Mouse (Mus musculus) telencephalon, adult 2 months (tissue): ENCODE data around the gene Prrx2.

Experiments
- DNase-seq: peaks from one replicate; pipeline ENCODE4 v3.0.0-alpha.2; 2011; ENCODE audit warnings: low read depth, low spot score

Gene Prrx2

DNA sequence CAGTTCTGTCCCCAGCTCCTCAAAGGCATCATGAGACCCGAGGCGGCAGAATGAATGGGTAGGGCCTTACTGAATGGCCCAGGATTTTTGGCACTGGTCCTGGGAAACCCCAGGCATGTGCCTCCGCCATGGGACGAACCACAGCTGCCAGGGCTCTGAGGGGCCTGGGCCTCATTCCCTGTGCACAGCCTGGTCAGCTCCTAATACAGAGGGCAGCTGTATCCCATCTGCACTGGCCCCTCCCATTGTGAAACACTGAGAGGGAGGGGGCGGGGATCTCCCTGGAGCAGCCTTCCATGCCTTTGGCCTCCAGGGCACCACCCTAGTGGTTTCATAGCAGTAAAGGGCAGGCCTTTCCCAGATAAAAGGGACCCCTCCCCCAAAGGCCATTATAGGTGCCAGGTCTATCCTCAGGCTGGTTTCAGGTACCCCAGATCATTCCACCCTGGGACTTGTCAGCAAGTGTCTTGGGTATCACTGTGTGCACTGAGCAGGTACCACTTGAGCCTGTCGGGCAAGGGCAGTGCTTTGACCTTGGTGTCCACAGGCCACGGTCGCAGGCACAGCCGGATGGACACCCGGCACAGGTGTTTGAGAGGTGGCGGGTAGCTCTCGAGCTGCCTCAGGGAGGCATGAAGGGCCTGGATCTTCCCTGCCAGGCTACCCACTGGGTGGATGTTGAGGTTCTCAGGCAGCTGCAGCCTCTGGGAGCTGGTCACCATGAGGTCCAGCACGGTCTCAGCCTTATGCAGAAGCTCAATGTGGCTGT lies 11.2 kb upstream of the Prrx2 start:
- no peak for DNase-seq

- peak; percentile 34 for DNase-seq
Observed at GRCm38 (mm10) chr2:30826825-30827748, 7.7 kb upstream of the Prrx2 start.

- DNase-seq: peak; percentile 83
Observed at GRCm38 (mm10) chr2:30827749-30828475, 6.9 kb upstream of the Prrx2 start.

- DNase-seq: no peak
Observed at GRCm38 (mm10) chr2:30829315-30829714, 5.5 kb upstream of the Prrx2 start.

DNA sequence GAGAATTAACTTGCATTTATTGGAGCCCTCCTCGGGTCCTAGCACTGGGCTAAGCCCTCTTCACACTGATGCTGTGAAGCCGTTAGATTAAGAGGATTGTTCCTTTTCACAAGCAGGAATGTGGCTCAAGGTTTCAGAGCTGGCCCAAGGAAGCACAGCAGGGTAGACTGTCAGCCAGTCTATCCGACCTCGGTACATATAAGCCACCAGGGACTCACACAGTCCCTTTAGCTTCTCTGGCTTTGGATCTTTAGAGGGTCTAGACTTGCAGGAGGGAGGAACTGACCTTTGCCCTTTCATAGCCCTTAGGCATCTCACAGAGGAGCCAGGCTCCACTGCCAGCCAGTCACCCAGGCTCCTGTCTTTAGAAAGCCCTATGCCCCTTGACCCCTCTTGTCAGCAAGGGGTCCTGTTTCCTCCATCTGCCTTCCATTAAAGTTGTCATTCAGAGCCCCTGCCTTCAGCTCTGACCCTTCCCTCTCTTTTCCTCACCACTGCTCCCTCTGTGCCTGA lies 4.4 kb upstream of the Prrx2 start, which contains the start of gene Asb6:
Asb6 (minus strand) TSS at position 51 of the 513 bp plus-strand sequence.
- DNase-seq: no peak

- no peak for DNase-seq
Observed at GRCm38 (mm10) chr2:30833644-30834043, 1.1 kb upstream of the Prrx2 start.

GRCm38 (mm10) chr2:30836238-30836990 lies 1.6 kb downstream of the Prrx2 start:
- DNase-seq: peak; percentile 18

GRCm38 (mm10) chr2:30842615-30843014 lies 7.8 kb downstream of the Prrx2 start:
- no peak for DNase-seq

GRCm38 (mm10) chr2:30845152-30846070 lies 10.6 kb downstream of the Prrx2 start:
- no peak for DNase-seq

DNA sequence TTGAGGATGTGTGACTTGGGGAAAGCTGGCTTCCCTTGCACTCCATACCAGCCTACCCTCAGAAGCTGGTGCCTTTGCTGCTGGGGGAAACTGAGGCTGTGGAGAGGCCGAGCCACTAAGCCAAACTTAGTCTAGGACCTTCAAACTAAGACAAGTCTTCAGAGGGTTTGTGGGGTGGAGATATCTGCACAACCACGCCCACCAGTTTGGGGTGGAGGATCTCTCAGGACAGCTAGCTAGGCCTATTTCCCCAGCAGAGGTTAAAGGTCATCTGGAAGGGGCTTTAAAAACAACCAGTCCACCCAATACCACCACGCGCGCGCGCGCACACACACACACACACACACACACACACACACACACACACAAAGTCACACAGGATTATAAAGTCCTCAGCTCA lies 11.5 kb downstream of the Prrx2 start:
- no peak for DNase-seq

- no peak for DNase-seq
Observed at GRCm38 (mm10) chr2:30846723-30847122, 12.0 kb downstream of the Prrx2 start.

- no peak for DNase-seq
Observed at GRCm38 (mm10) chr2:30848184-30848583, 13.4 kb downstream of the Prrx2 start.

DNA sequence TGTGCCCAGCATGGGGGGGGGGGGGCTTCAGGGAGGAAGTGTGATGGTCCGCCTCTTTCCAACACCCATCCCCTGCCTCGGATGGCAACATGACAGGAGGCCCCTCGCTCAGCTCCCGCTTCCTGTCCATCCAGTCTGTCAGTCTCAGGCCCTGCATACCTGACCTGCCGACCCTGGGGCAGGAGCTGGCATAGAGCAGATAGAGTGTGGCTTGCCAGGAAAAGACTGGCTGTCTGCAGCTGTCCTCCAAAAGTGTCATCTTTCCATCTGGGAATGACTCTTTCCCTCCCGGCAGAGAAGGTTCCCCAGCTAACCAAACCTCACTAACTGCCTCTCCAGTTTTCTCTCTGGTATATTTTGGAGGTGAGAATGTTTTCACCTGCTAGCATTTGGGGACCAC lies 15.8 kb downstream of the Prrx2 start:
- DNase-seq: no peak

DNA sequence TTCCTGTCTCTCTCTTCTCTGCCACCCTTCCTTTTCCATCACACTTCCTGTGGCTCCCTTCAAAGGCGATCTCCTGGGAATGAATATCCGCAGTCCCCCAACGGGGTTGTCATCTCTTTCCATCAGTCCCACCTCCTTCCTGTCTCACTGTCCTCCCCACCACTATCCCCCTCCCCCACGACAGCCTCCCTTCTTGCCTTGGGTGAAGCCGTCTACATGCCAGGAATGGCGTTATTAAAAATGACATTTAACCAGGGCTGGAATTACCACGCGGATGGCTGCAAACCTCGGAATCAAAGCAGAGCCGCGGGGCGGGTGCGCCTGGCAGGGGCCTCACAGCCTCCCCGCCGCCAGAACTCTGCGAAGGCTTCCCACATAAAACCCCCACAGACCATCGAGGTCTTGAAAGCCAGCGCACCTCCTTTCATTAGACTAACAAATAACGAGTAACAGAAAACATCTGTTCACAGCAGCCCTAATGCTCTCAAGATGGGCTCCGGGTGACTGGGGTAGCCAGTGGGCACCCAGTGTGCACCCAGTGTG lies 18.1 kb downstream of the Prrx2 start:
- DNase-seq: no peak

DNA sequence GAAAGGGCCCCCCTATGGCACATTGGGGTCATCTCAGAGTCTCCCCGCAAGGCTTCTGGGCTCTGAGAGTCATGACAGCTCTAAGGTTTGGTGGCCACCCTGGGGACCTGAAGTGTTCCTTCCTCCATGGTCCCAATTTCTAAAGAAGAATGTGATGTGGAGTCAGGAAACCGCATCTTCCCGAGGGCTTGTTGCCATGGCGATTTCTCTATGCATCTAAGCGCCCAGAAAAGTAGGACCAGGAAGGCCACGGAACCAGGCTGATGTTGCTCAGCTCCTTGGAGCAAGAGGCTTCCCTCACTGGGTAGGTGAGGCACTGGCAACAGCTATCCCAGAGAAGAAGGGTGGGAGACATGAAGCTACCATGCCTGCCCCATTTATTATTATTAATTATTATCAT lies 22.3 kb downstream of the Prrx2 start:
- no peak for DNase-seq

DNA sequence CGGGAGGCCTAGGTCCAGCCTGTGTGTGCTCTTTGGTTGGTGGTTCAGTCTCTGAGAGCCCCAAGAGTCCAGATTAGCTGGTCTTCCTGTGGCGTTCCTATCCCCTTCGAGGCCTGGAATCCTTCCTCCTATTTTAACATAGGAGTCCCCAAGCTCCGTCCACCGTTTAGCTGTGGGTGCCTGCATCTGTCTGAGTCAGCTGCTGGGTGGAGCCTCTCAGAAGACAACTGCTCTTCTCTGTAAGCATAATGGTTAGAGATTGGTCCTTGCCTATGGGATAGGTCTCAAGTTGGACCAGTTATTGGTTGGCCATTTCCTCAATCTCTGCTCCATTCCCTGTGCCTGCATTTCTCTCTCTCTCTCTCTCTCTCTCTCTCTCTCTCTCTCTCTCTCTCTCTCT lies 25.0 kb downstream of the Prrx2 start:
- no peak for DNase-seq

DNA sequence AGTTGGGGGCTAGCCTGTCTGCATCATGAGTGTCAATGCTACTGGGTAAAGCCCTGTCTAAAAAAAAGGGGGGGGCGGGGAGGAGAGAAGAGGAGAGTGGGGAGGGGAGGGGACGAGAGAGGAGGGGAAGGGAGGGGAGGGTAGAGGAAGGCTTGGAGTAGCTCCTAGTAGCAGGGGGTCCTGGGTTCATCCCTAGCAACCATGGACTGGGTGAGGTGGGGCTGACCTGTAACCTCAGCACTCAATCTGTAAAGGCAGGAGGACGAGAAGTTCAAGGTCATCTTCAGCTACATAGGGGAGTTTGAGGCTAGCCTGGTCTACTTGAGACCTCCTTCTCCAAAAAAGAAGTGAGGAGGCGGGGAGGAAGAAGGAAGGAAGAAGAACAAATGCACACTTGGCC lies 27.3 kb downstream of the Prrx2 start:
- no peak for DNase-seq

GRCm38 (mm10) chr2:30863574-30863973 lies 28.8 kb downstream of the Prrx2 start:
- no peak for DNase-seq

DNA sequence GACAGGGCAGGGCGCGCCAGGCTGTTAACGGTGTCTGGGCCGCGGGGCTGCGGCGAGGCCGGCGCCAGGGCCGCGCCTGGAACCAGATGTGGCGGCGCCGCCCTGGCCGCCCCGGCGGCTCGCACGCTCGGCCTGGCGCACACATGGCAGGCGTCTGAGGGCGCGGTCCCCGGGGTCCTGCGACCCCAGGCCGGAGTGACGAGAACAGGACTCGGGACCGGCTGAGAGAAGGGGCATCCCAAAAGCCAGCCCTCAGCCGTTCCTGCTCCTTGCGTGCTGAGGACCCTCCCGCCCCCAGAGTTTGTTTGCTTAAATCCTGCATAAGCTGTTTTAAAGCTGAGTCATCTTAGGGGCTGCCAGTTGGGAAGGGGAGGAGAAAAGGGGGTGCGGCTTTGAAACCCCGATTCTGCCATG lies 30.2 kb downstream of the Prrx2 start:
- DNase-seq: no peak

DNA sequence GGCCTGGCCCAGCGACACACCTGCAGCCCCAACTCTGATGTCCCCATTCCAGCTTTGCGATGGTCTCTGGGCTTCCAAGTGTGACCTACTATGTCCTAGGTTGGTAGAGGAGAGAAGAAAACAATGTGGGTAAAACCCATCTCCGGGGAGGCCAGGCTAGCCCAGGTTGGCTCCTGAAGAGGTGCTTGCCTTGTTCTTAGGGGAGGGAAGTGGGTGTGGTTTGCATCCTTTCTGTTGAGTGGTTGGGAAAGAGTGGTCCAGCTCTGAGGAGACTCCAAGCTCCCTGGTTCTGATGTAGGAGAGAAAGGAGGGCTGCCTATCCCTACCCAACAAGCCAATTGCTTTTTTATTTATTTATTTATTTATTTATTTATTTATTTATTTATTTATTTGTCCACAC lies 30.7 kb downstream of the Prrx2 start:
- DNase-seq: no peak
